ENCODE assay signal across 16 mouse cellular contexts in genomic region chr11:33772615-33773141, GRCm38 (mm10).
DNase-seq lines count a peak whose midpoint lies in the region; ATAC-seq and TF ChIP-seq lines count a peak whose summit lies in the region.
"Had no signal": no experiment of that assay in that cellular context is flagged by ENCODE, and none has a peak within 500 bp of the region (broad histone marks: within the 10 kb centered on the region; RNA-seq: fewer than 3 reads in every experiment).

No protein-coding gene starts in this region.

- TF ChIP-seq CTCF in cerebellum, adult 2 months (IDR thresholded peaks at IDR 0.05; ENCODE audit: borderline replicate concordance, insufficient read depth, low read depth, low read length) = no peak

- H3K36me3 ChIP-seq in hindbrain, embryonic 14.5 days (replicated peaks; ENCODE audit: control insufficient read depth, insufficient read depth) = no peaks in the 10 kb centered on the region
- no peaks in the 10 kb centered on the region for H3K36me3 ChIP-seq in midbrain, embryonic 16.5 days (ENCODE audit: control insufficient read depth, insufficient read depth, low read length)
- H3K36me3 ChIP-seq: kidney, embryonic 15.5 days; limb, embryonic 10.5 days had no signal

- WGBS in cerebellum, adult 2 months = 10% methylated on average over 5 of the region's 5 CpGs
- 29% methylated on average over 5 of the region's 5 CpGs for WGBS in hindbrain, embryonic 14.5 days
- WGBS in midbrain, embryonic 16.5 days = 22% methylated on average over 5 of the region's 5 CpGs

- H3K9me3 ChIP-seq in hindbrain, embryonic 14.5 days (ENCODE audit: control insufficient read depth, low read length) = no peaks in the 10 kb centered on the region
- H3K9me3 ChIP-seq in midbrain, embryonic 16.5 days (replicated peaks; ENCODE audit: control insufficient read depth, low read length, poor library complexity, severe bottlenecking) = no peaks in the 10 kb centered on the region
- H3K9me3 ChIP-seq: kidney, embryonic 15.5 days; limb, embryonic 10.5 days had no signal

- DNase-seq in layer of hippocampus, adult 11-12 months (ENCODE audit: low spot score) = peak; percentile 65
- no peak for DNase-seq in layer of hippocampus, postnatal 10 days (ENCODE audit: low spot score in 2 of 2)
- peak; percentile 45 to 69 for DNase-seq in cerebellum, adult 2 months
- DNase-seq in hindbrain, embryonic 14.5 days (ENCODE audit: low spot score) = no peak
- no peak for DNase-seq in adrenal gland, adult 8-10 months
- DNase-seq in heart, adult 8-10 months (ENCODE audit: low spot score) = no peak
- DNase-seq in kidney, adult 8-10 months = no peak
- DNase-seq: adrenal gland, adult 2 months; embryo, embryonic 11 days; heart, adult 18-20 months; lung, embryonic 14.5 days; retina, postnatal 1 day; thymus, postnatal 25 days had no signal

- H3K27ac ChIP-seq in cerebellum, adult 2 months (ENCODE audit: insufficient read depth, low read length) = no peak overlapping the region
- H3K27ac ChIP-seq in hindbrain, embryonic 14.5 days = peak overlapping the region; percentile 62
- H3K27ac ChIP-seq in midbrain, embryonic 16.5 days (ENCODE audit: low read length) = peak overlapping the region; percentile 72
- H3K27ac ChIP-seq: kidney, embryonic 15.5 days; limb, embryonic 10.5 days had no signal

- TF ChIP-seq POLR2A in cerebellum, adult 2 months (IDR thresholded peaks at IDR 0.05; ENCODE audit: borderline replicate concordance, insufficient read depth, low read length) = no peak

- no peak overlapping the region for H3K4me2 ChIP-seq in hindbrain, embryonic 14.5 days (replicated peaks)
- peak overlapping the region; percentile 18; the same call in 1 of the 2 replicates for H3K4me2 ChIP-seq in midbrain, embryonic 16.5 days (ENCODE audit: low read length)
- H3K4me2 ChIP-seq: kidney, embryonic 15.5 days; lung, embryonic 14.5 days had no signal

- no peak overlapping the region for H3K9ac ChIP-seq in hindbrain, embryonic 14.5 days
- H3K9ac ChIP-seq in midbrain, embryonic 16.5 days (ENCODE audit: low read depth, low read length) = no peak overlapping the region
- H3K9ac ChIP-seq: kidney, embryonic 15.5 days; lung, embryonic 14.5 days had no signal

- no peak overlapping the region for H3K4me3 ChIP-seq in cerebellum, adult 2 months (replicated peaks; ENCODE audit: insufficient read depth, low read depth, low read length)
- no peak overlapping the region for H3K4me3 ChIP-seq in hindbrain, embryonic 14.5 days (replicated peaks; ENCODE audit: low read length)
- no peak overlapping the region for H3K4me3 ChIP-seq in midbrain, embryonic 16.5 days (ENCODE audit: low read depth, low read length)
- H3K4me3 ChIP-seq: kidney, embryonic 15.5 days; limb, embryonic 10.5 days had no signal

- H3K27me3 ChIP-seq in cerebellum, adult 2 months (ENCODE audit: control insufficient read depth, insufficient read depth, low read length) = no peaks in the 10 kb centered on the region; the same call in 1 of the 2 replicates
- no peaks in the 10 kb centered on the region for H3K27me3 ChIP-seq in hindbrain, embryonic 14.5 days (ENCODE audit: control insufficient read depth, insufficient read depth, low read length)
- no peaks in the 10 kb centered on the region for H3K27me3 ChIP-seq in midbrain, embryonic 16.5 days (ENCODE audit: control insufficient read depth, insufficient read depth, low read depth, low read length)
- H3K27me3 ChIP-seq: kidney, embryonic 15.5 days had no signal

- ATAC-seq in hindbrain, embryonic 14.5 days (ENCODE audit: low FRiP score) = no peak
- peak; percentile 59 for ATAC-seq in midbrain, embryonic 16.5 days

- H3K4me1 ChIP-seq in cerebellum, adult 2 months (ENCODE audit: control insufficient read depth, insufficient read depth, low read length) = peaks cover 2% of the 10 kb centered on the region; the same call in 1 of the 2 replicates
- peaks cover 28% of the 10 kb centered on the region for H3K4me1 ChIP-seq in hindbrain, embryonic 14.5 days (replicated peaks; ENCODE audit: control insufficient read depth, insufficient read depth, low read length)
- peaks cover 18% of the 10 kb centered on the region for H3K4me1 ChIP-seq in midbrain, embryonic 16.5 days (ENCODE audit: control insufficient read depth, insufficient read depth, low read length)
- H3K4me1 ChIP-seq: kidney, embryonic 15.5 days; limb, embryonic 10.5 days had no signal

Comparison
In these comparisons a context has a peak if more than half of its experiments do, and no peak if none do; other contexts are left out.
1. DNase-seq: peak in layer of hippocampus, adult 11-12 months (single experiment) and cerebellum, adult 2 months (2 of 2); none in layer of hippocampus, postnatal 10 days (0 of 2), hindbrain, embryonic 14.5 days (single experiment), adrenal gland, adult 8-10 months (single experiment), heart, adult 8-10 months (single experiment) and kidney, adult 8-10 months (0 of 2).